Mouse (Mus musculus) CH12.LX (cell line): ENCODE results near the gene Mapk8ip1. TPM values are rescaled to one million over a fixed set of nuclear protein-coding genes. Genes with fewer than 3 reads are reported as not detected.

Experiments
- DNase-seq: peaks from one replicate; pipeline ENCODE4 v3.0.0-alpha.2; 2013; ENCODE audit errors: extremely low read depth
- H3K27ac ChIP-seq: 2 replicates; pipeline ENCODE4 v1.5.1; 2012; ENCODE audit warnings: low read depth, mild to moderate bottlenecking, control low read depth, moderate library complexity; ENCODE audit not compliant: insufficient read depth
- H3K27me3 ChIP-seq: replicated peaks from 2 replicates; pipeline ENCODE3; 2012; ENCODE audit warnings: inconsistent platforms
- H3K36me3 ChIP-seq, 2 experiments: replicated peaks in 1 of 2; 2 replicates each; pipeline versions ENCODE3 to v1.6.1; 2012; ENCODE audit warnings: inconsistent platforms in 1 of 2, low read length in 1 of 2, mild to moderate bottlenecking in 1 of 2, mixed read lengths in 1 of 2, moderate library complexity in 1 of 2; ENCODE audit not compliant: control insufficient read depth in 1 of 2, insufficient read depth in 1 of 2
- H3K4me1 ChIP-seq, 2 experiments: 2 replicates each; pipeline ENCODE4 v1.6.1; 2012; ENCODE audit warnings: inconsistent platforms in 1 of 2, moderate library complexity in 1 of 2; ENCODE audit not compliant: insufficient read depth in 2 of 2, control insufficient read depth in 1 of 2
- H3K4me2 ChIP-seq: 2 replicates; pipeline ENCODE4 v1.6.1; 2012; ENCODE audit warnings: low read depth, mild to moderate bottlenecking, control low read depth; ENCODE audit not compliant: poor library complexity, insufficient read depth, severe bottlenecking
- H3K4me3 ChIP-seq, 3 experiments: fragments of 150-350 bp in 1 of 3; sonication (generic) in 1 of 3; replicated peaks in 1 of 3; 2 replicates each; pipeline versions ENCODE3 to v1.5.1; 2011 to 2012; ENCODE audit warnings: low read depth in 2 of 3, low read length in 2 of 3, mild to moderate bottlenecking in 2 of 3, moderate library complexity in 2 of 3, control low read depth in 1 of 3, improper control_type of control experiment in 1 of 3, inconsistent platforms in 1 of 3, mixed read lengths in 1 of 3; ENCODE audit not compliant: poor library complexity in 1 of 3
- H3K79me2 ChIP-seq: replicated peaks from 2 replicates; pipeline ENCODE4 v1.6.1; 2012; ENCODE audit warnings: mild to moderate bottlenecking, moderate library complexity; ENCODE audit not compliant: control insufficient read depth, poor library complexity, insufficient read depth, severe bottlenecking; ENCODE audit errors: extremely low read depth
- H3K9ac ChIP-seq: 2 replicates; pipeline ENCODE4 v1.6.1; 2012; ENCODE audit warnings: low read depth, mild to moderate bottlenecking, control low read depth, moderate library complexity; ENCODE audit not compliant: insufficient read depth
- H3K9me3 ChIP-seq: replicated peaks from 2 replicates; pipeline ENCODE3; 2012; ENCODE audit warnings: low read length, inconsistent platforms, mixed read lengths
- E2F4 ChIP-seq: IDR thresholded peaks from 2 replicates; pipeline ENCODE4 v1.6.1; 2011; ENCODE audit warnings: low read depth, low read length, improper control_type of control experiment; ENCODE audit not compliant: insufficient replicate concordance
- ELF1 ChIP-seq: IDR thresholded peaks from 2 replicates; pipeline ENCODE4 v1.6.1; 2014; ENCODE audit warnings: low read depth, mild to moderate bottlenecking, inconsistent platforms, low read length, improper control_type of control experiment
- ETS1 ChIP-seq: conservative IDR thresholded peaks from 2 replicates; pipeline ENCODE4 v1.6.1; 2012; ENCODE audit warnings: low read depth, mild to moderate bottlenecking, inconsistent platforms, low read length, improper control_type of control experiment, moderate library complexity
- GABPA ChIP-seq: IDR thresholded peaks from 2 replicates; pipeline ENCODE4 v1.6.1; 2012; ENCODE audit warnings: low read depth, low read length, improper control_type of control experiment, inconsistent platforms; ENCODE audit not compliant: insufficient replicate concordance
- HCFC1 ChIP-seq: IDR thresholded peaks from 2 replicates; pipeline ENCODE4 v1.6.1; 2012; ENCODE audit warnings: low read depth, mild to moderate bottlenecking, inconsistent platforms, low read length, improper control_type of control experiment
- IRF4 ChIP-seq: IDR thresholded peaks from 2 replicates; pipeline ENCODE4 v1.6.1; 2014; ENCODE audit warnings: low read depth, mild to moderate bottlenecking, inconsistent platforms, low read length, improper control_type of control experiment
- JUN ChIP-seq: IDR thresholded peaks from 2 replicates; pipeline ENCODE4 v1.6.1; 2011; ENCODE audit warnings: low read depth, mild to moderate bottlenecking, low read length, improper control_type of control experiment, moderate library complexity; ENCODE audit not compliant: insufficient read depth
- MAX ChIP-seq: IDR thresholded peaks from 2 replicates; pipeline ENCODE4 v1.6.1; 2011; ENCODE audit warnings: low read length, improper control_type of control experiment
- NRF1 ChIP-seq: IDR thresholded peaks from 2 replicates; pipeline ENCODE4 v1.6.1; 2014; ENCODE audit warnings: low read depth, mild to moderate bottlenecking, inconsistent platforms, low read length, improper control_type of control experiment, moderate library complexity
- PAX5 ChIP-seq: IDR thresholded peaks from 2 replicates; pipeline ENCODE4 v1.6.1; 2012; ENCODE audit warnings: low read length, inconsistent platforms, mixed read lengths
- POLR2A ChIP-seq: IDR thresholded peaks from 2 replicates; pipeline ENCODE4 v1.6.1; 2011; ENCODE audit warnings: low read depth, mild to moderate bottlenecking, improper control_type of control experiment, low read length
- POLR2AphosphoS2 ChIP-seq: IDR thresholded peaks from 2 replicates; pipeline ENCODE4 v1.6.1; 2011; ENCODE audit warnings: low read depth, low read length, improper control_type of control experiment
- TCF12 ChIP-seq: IDR thresholded peaks from 2 replicates; pipeline ENCODE4 v1.6.1; 2014; ENCODE audit warnings: low read depth, mild to moderate bottlenecking, inconsistent platforms, low read length, improper control_type of control experiment
- ZC3H11A ChIP-seq: IDR thresholded peaks from 2 replicates; pipeline ENCODE4 v1.6.1; 2012; ENCODE audit warnings: low read depth, mild to moderate bottlenecking, inconsistent platforms, low read length, improper control_type of control experiment
- ZKSCAN1 ChIP-seq: IDR thresholded peaks from 2 replicates; pipeline ENCODE4 v1.6.1; 2012; ENCODE audit warnings: low read depth, inconsistent platforms, low read length, improper control_type of control experiment, borderline replicate concordance
- ZNF384 ChIP-seq: IDR thresholded peaks from 2 replicates; pipeline ENCODE4 v1.6.1; 2012; ENCODE audit warnings: low read depth, low read length, improper control_type of control experiment, inconsistent platforms
- dilution Hi-C: fragments of 300-500 bp; cut with MboI; formaldehyde crosslinking; loops from 2 replicates; pipeline ENCODE4 v1.14.3; 2020; ENCODE audit warnings: low sequenced_read_pairs; ENCODE audit not compliant: extremely low pct_unique_long_range_greater_than_20kb, extremely low pct_ligation_motif_present
- in situ Hi-C: fragments of 300-500 bp; cut with MboI; formaldehyde crosslinking; loops from 3 replicates; pipeline ENCODE4 v1.14.3; 2019; ENCODE audit warnings: low sequenced_read_pairs, low pct_ligation_motif_present, low pct_unique_long_range_greater_than_20kb, mixed read lengths
- polyA plus RNA-seq: library from polyadenylated mRNA; unstranded; fragments of >175 nt; gene quantifications from 2 replicates; pipeline ENCODE4 v1.2.1, GENCODE M21; 2012; ENCODE audit warnings: low read depth; ENCODE audit not compliant: insufficient read length
- total RNA-seq, 2 experiments: library from RNA; depleted of rRNA; stranded (reverse); fragments of 300-350 nt in 1 of 2; fragments of >200 nt in 1 of 2; gene quantifications; 2 replicates each; pipeline ENCODE4 v1.2.3; 2012 to 2014

Mapk8ip1 gene
- total and polyA plus RNA-seq, 3 experiments = 5.4 to 13.0 (median 5.5) TPM

- Histone ChIP-seq H3K4me1 (peaks cover 15 to 25% of the 10 kb centered on the region in 2 experiments), H3K4me3 (no peak overlapping the region), H3K27me3 (no peaks in the 10 kb centered on the region), H3K27ac (no peak overlapping the region), H3K9ac (no peak overlapping the region), H3K79me2 (no peaks in the 10 kb centered on the region), H3K36me3 (peaks cover 0 to under 1% of the 10 kb centered on the region in 2 experiments), H3K4me2 (no peak overlapping the region), H3K9me3 (peaks cover 2% of the 10 kb centered on the region)
- in situ Hi-C loops = no loop called here
- dilution Hi-C loops = no loop called here
- no peak for TF ChIP-seq MAX
- TF ChIP-seq ELF1 = no peak
- no peak for TF ChIP-seq TCF12
- no peak for TF ChIP-seq E2F4
- TF ChIP-seq POLR2A = no peak
- TF ChIP-seq NRF1 = no peak
- no peak for TF ChIP-seq HCFC1
- no peak for TF ChIP-seq ZKSCAN1
- TF ChIP-seq POLR2AphosphoS2 = no peak
- no peak for TF ChIP-seq GABPA
- no peak for TF ChIP-seq PAX5
- no peak for TF ChIP-seq JUN
- no peak for TF ChIP-seq ZC3H11A
- TF ChIP-seq, all 38 proteins: peak for 0
- no peak for DNase-seq
Measured at GRCm38 (mm10) chr2:92395535-92395934, 5.5 kb downstream of the Mapk8ip1 start.

GRCm38 (mm10) chr2:92392318-92393264 lies 8.5 kb downstream of the Mapk8ip1 start:
- TF ChIP-seq TCF12 (0 out of 2 replicates have a peak, but pooled peaks have one; percentile 11), MAX (peak; percentile 25; the same call in 1 of the 2 replicates), ZNF384 (peak; percentile 28; the same call in 1 of the 2 replicates), IRF4 (no peak), ELF1 (peak; percentile 84), ETS1 (0 out of 2 replicates have a peak, but pooled peaks have one; percentile 17), POLR2A (no peak; the same call in 1 of the 2 replicates)
- Histone ChIP-seq H3K9ac (peak overlapping the region; percentile 64), H3K79me2 (no peaks in the 10 kb centered on the region), H3K27me3 (no peaks in the 10 kb centered on the region), H3K36me3 (peaks cover 0 to 30% of the 10 kb centered on the region in 2 experiments), H3K9me3 (no peaks in the 10 kb centered on the region), H3K4me1 (peaks cover 15 to 42% of the 10 kb centered on the region in 2 experiments), H3K4me3 (peak overlapping the region; percentile 55 to 62 (median 55)), H3K27ac (no peak overlapping the region), H3K4me2 (peak overlapping the region; percentile 53)
- in situ Hi-C loops = no loop called here
- DNase-seq = peak; percentile 42
- dilution Hi-C loops = no loop called here
